Mouse (Mus musculus): Measurements from ENCODE around the gene Macrod2.
A peak's percentile ranks its signal among the peaks of the same experiment; 100 is the strongest.
"Not testable (repeated sequence)": the region's sequence is repeated elsewhere in the genome, so short reads cannot be mapped to it uniquely, and the experiment has no call there.

Macrod2 gene

DNA sequence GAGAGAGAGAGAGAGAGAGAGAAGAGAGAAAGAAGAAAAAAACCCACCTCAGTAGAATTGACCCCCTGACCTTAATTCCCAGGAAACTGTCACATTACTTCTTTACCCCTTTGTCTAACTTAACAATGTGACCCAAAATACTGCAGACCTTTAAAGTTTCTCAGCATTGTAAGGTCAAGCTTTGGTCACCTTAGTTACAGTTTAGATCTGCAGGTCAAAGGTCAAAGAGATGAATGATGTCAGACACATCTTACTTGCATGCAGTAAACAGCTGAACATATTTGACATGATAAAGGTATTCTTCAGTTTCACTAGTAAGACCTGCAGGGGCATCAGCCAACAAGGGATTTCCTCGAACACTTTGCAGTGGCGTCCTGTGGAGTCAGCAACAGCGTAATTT is 309.0 kb downstream of the Macrod2 start:
- no peak for DNase-seq (ENCODE audit: low spot score)

DNA sequence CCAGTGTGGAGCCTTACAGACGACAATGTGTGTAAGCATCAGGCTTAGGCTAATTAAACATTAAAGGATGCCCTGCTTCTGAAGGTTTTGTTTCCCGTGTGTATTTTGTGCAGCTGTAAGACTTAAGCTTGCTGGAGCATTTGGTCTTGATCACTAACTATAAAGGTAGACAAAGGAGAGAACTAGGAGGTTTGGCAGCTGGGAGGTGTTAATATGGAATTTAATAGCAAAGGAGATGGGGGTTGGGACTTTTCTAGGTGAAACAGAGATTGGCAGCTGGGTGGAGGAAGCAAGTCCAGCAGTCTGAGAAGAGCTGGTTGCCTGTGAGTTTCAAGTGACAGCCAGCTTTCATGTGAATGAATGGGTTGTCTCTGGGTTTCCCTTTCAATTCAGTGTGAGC is 310.2 kb downstream of the Macrod2 start:
- no peak for DNase-seq (ENCODE audit: low spot score)

DNA sequence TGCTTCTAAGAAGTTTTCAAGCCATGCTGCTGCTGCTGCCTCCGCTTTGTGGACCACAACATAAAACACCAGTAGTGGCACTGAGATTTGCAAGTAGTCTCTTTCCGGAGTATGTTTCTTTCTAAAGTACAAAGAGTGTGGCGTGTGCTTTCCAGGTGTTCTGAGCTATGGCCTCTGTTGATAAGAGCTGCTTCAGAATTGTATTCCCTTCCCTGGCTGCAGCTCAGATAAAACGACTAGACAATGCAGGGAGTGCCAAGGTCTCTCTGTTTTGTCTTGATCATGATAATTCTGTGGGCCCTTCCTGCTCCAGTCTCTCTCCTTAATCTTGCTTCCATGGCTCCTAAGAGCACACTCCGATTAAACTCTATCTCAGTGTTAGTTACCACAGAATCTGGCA is 312.4 kb downstream of the Macrod2 start:
- DNase-seq (ENCODE audit: low spot score) = no peak

DNA sequence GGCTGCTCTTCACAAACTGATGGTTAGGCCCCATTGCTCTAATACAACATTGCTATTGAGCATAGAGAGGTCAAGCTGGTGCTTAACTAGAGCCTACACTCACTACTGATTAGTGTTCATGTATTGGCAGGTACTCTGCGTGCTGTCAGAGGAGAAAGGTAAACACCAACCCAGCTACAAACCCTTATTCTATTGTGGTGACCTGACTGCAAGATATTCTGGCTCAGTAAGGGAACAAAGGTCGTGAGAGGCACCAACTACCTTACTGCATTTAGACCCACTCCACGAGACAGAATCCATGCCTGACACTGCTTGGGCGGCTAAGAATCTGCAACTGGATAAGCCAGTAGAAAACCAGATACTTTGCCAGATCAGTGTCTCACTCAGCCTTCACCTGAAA is 320.7 kb downstream of the Macrod2 start:
- DNase-seq (ENCODE audit: low spot score) = no peak

DNA sequence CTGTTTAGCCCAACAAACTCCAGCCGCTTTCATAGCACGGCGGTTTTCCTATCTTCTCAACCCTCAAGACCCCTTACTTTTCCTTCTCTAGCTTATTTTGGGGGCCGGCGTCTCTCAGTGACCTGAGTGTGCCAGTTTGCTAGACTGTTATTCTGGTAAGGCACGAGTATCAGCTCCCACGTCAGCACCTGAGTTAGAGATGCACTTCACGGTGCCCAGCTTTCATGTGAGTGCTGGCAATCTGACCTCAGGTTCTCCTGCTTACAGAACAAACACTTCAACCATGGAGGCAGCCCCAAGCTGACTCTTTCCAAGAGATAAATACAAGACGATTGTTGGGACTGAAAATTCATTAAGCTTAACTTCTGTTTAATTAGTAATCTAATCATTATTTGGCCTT is 322.3 kb downstream of the Macrod2 start:
- no peak for DNase-seq (ENCODE audit: low spot score)

DNA sequence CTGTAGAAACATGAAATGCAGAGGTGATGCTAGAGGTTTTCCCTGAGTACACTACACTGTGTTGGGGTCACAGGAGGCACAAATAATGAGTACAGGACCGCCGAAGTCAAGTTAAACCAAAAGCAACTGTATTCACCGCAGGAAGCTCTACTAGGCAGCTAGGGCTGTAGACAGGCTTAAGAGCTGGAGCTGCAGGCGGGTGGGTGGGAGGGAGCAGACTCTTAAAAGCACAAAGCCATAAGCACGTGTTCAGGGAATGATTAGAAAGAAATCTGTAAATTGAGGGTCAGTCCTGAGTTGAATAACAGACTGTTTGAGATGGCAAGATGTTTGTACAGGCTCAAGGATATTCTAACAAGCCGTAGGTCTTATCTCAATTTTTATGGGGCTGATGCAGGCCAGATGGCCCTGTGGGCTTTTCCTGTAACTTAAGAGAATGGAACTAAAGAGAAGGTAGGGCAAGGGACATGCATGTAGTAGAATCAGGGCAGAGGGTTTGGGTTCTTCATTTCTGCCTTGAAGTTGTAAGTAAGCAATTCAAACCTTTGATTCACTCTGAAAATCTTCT is 337.6 kb downstream of the Macrod2 start:
- no peak for DNase-seq (ENCODE audit: low spot score)

DNA sequence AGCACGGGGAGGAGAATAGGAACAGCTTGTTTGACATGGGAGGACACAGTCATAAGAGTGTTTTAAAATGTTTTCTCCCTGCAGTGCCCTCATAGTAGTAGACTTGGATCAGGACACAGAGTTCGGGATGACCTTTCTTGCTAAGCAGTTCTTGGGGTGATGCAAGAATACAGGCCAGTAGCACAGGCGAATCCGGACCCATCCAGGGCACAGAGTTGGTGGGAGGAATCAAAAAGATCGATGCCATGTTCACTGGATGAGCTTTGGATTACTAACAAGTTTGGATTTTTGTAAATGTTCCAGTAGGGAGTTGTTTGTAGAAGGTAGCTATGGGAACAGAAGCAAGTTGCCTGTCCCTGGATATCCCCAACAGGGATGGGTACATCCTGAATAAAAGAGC is 345.4 kb downstream of the Macrod2 start:
- DNase-seq (ENCODE audit: low spot score) = no peak

DNA sequence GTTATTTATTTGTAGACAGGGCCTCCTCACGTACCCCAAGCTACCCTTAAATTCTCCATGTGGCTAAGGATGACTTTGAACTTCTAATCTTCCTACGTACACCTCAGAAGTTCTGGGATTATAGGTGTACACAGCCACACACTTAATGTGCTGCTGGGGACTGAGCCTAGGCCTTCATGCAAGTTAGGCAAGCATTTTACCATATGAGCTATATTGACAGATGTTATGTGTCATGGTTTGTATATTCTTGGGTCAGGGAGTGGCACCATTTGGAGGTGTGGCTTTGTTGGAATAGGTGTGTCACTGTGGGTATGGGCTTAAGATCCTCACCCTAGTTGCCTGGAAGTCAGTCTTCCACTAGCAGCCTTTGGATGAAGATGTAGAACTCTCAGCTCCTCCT is 347.8 kb downstream of the Macrod2 start:
- not testable (repeated sequence) for DNase-seq (ENCODE audit: low spot score)

DNA sequence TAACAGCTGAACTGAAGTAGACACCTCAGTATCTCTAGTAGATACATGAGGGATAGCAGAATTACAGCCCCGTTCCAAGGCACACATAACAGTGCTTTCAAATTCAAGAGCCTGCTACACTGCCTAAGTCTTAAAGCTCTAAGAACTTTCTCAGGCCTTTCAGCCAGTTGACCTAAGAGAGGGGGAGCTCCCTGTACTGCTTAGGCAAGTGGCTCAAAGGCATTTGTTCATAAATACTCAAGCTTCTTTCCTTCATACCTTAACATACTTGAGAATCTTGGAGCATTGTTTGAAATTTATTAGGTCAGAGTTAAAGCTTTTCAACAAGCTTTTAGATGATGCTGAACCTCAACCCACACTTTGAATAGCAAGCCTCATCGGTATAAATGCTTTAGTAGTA is 363.8 kb downstream of the Macrod2 start:
- DNase-seq (ENCODE audit: low spot score) = no peak

DNA sequence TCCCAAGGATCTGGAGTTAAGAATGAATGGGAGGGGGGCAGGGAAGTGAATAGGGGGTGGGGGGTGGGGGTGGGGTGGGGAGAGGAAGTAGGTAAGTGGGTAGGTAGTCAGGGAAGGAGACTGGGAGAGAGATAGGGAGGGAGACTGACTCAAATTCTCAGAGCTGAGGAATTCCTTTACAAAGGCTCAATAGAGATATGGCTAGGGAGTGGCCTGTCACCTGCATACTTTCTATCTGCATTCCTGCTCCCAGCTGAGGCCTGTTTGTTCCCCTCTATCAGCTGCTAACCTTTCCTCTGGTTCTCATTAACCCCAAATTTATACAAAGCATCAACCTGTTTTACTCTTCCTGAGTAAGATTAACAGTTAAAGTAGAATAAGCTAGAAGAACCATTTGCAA is 364.6 kb downstream of the Macrod2 start:
- DNase-seq (ENCODE audit: low spot score) = peak; percentile 24

DNA sequence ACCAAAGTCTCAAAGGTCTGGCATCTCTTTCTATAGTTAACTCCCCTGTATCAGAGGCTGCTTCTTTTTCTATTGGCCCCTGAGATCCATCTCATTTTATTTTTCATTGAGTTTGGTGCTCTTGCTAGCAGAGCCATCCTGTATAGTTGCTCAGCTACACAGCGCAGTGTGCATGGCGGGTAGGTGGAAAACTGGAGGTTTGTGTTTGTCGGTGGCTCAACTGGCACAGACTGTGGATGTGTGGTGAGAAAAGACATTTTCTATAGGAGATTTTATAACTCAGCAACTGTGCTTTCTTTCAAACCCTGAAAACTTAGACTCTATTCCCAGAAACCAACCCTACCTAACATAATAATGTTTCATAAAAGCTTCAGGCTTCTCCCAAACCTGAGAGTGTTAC is 365.0 kb downstream of the Macrod2 start:
- DNase-seq (ENCODE audit: low spot score) = no peak

DNA sequence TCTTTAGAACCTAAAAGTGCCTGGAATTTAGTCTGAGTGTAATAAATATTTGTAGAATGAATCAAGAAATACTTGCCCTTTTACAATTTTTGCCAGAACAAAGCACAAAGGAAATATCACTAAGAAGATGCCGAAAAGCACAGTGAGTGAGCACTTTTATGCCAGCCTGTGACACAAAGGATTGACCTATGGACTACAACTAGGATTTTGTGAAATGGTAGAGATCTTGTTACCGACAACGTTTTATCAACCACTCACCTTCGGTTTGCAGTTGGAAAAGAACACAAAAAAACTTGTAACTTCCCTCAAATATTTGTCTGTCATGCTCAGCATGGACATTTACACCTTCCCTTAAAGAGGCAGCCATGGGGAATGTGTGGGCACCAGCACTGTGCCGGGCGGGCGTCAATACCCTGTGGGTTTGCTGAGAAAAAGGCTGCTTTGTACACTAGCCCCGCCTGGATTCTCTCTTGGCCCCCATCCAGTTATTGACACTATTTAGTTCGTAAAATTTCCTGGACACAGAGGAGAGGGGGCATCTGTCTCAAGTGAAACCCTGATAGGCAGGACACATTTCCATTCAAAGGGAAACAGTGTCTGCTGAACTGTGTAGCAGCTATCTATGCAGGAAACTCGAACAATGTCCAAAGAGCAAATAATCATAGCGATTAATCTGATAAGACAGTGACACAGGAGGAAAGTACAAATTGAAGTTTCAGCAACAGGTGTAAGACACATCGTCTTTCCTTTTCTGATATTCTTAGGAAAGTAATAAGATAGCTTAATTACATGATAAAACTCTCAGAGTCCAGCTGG is 368.2 kb downstream of the Macrod2 start:
- no peak for DNase-seq (ENCODE audit: low spot score)

DNA sequence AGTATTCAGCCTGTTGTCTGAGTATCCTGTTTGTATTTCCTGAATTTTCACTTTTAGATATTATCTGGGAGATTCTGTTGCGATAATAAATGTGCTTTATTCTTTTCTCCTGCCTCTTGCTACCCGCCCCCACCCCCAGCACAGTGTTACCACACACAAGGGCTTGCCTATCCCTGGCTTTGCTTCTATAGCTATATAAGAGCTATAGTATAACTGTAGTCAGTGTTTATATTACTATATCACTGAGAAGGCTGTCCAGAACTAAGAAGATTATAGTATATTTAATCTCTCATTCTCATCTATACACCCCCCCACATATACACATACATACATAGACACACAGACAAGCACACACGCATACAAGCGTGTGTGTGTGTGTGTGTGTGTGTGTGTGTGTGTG is 374.4 kb downstream of the Macrod2 start:
- no peak for DNase-seq (ENCODE audit: low spot score)

DNA sequence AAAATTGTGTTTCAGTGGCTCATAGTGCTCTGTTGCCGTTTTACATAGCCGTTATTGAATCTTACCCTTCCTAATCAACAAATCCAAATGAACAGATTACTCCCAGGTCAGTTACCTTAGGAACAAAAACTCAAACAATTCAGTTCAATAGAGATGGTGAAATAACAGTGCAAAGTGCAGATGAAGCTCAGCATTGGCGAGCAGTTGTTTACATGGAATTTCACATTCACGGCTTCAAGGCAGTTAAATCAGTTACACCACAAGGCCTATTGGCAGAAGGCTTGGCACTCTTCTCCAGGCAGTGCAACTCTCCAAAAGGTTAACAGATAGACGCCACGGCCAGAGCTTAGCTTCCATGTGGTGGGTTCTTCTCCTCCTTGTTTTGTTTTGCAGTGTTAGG is 377.7 kb downstream of the Macrod2 start:
- no peak for DNase-seq (ENCODE audit: low spot score)

DNA sequence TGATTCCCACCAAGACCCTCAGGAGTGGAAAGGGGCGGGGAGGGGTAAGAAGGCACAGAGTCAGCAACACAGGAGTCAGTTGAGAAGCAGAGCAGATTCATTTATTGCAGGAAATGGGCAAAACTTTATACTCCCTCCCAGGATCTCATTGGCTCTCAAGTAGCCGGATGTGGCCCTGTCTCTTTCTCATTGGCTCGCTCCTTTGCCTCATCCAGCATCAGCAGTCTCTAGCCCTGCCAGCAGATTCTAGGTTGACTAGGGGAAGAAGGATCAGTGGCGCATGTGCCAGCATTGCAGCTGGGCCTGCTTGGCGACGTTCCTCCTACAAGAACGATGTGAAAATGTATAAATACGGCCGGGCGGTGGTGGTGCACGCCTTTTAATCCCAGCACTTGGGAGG is 378.3 kb downstream of the Macrod2 start:
- DNase-seq (ENCODE audit: low spot score) = no peak

DNA sequence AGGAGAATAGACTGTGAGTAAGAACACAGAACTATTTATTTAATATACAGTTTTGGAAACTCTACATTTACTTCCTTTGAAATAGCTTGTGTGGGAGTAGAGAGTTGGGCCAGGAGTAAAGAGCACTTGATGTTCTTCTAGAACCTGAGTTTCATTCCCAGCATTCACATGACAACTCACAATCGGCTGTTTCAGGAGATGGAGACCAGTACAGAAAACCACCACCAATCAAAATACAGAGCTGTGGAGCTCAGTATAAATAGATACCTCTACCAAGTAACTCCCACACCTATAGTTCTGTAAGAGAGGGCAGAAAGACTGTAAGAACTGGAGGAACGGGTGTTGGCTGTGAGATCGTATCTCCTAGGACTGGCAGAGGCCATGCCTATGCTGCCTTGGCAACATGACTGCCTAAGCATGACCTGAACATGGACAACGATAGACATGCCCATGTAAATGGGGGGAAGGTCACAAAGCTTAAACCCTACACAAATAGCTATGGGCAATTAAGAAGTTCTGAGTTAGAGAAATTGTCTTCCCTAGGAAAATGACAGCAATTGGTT is 379.8 kb downstream of the Macrod2 start:
- peak; percentile 39 for DNase-seq (ENCODE audit: low spot score)

DNA sequence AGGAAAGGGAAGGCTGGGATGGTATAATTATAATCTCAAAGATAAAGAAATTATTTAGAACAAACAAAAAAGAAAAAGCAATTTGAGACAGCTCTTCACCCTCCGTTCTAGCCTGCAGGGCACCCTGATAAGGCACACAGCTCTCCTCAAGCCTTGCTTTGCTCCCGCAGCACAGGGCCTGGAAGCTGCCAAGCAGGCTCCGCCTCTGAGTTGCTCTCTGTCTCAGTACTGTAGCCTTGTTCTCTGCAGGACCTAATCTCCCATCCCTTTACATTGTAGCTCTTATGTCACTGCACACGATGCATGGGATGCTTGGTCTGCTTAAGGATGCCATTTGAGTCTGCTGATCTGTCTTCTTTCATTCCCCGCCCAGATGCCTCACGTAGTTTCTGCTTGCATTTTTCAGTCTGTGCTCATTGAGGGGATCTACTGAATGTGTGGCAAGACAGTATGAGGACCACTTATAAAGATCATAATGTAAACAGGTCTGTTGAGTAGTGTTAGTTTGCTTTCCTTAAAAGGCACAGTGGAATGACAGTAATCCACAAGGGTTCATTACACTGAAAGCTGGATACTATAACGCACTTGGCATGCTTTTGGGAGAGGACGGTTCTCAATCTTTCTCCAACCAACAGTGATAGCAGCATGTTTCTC is 380.5 kb downstream of the Macrod2 start:
- DNase-seq (ENCODE audit: low spot score) = peak; percentile 14

DNA sequence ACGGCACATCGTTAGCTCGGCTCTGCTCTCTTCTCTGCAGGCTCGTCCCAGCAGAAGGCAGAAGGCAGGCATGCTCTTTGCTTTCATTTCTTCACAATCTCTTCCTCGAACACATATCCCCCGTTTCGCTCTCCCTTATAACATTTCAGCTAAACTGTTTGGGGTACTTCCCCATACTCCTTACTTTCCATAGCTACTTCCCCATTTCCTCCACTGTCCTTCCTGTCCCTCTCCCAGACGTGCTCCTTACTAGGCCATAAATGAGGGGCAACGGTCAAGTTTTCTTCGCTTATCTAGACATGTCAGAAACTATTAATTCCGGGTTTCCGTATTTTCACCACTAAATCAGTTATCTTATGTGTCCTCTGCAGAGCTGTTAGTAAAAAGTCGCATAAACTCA is 383.1 kb downstream of the Macrod2 start:
- DNase-seq (ENCODE audit: low spot score) = no peak

DNA sequence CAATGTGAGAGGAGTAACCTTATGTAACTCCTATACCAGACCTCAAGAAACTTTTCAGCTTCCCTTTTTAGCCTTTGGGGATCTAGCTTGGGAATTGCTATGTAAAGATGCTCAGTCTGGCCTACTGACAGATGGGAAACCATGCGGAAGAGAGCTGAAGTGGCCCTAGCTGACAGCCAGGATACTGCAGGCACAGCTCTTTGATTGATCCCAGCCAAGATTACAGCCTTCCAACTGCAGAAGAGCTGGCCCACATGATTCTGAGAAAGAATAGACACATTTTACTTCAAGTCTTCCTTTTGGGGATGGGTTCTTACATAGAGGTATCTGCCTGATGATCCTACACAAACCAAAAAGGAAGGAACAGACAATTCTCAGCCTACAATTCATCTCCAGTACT is 387.9 kb downstream of the Macrod2 start:
- no peak for DNase-seq (ENCODE audit: low spot score)

DNA sequence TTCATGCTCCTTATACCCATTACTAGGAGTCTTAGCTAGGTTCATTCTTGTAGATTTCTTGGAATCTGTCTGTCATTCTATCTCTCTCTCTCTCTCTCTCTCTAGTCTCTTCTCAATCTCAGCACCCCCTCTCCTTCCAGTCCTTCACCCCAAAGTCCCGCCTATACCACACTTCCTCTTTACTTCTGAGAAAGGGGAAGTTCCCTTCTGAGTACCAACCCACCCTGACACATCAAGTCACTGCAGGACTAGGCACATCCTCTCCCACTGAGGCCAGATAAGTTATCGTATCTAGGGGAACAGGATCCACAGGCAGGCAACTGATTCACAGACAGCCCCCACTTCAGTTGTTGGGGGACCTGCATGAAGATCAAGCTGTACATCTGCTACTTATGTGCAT is 389.5 kb downstream of the Macrod2 start:
- DNase-seq (ENCODE audit: low spot score) = no peak

DNA sequence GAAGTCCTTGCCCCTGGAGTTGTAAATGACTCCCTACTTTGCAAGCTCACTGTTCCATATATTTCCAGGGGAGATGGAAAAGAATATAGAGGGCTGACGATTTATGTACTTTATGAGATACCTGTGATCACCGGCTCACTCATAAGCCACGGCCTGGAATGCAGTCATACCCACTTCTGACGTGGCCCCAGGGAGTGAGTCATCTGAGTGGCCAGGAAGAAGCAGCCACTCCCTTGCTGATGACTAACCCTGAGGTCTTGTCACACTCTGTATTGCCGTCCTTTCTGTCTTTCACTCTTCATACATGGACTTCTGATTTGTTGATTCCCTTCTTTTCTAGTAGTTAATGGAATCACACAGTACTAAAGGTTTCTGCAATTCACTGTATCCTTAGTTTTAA is 395.3 kb downstream of the Macrod2 start:
- peak; percentile 81 for DNase-seq (ENCODE audit: low spot score)

DNA sequence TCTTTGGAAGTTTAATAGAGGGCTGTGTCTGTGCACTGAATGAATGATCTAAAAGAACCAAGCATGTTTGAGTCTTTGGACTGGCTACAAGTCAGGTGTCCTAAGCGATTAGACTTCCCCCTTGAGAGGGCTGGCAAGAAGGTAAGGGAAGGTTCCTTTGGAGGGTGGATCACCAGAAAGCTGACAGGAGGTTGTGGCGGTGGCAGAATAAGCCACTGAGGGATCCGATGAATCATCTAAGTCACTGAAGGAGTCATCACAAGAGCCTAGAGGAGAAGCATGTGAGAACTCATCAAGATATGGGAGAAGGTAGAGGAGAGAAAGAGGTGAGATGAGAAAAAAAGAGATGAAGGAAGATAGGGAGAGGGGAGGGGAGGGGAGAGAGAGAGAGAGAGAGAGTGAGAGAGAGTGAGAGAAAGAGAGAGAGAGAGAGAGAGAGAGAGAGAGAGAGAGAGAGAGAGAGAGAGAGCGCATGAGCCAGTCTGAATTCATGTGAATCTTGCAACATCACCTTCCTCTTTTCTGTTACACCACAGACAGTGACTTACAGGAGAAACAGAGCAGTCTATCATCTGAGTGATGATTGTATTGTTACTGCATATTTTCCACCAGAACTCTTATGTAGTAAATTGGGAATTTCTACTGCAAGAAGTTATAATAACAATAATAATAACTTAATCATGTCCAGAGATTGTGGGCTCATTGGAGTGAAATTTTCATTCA is 398.9 kb downstream of the Macrod2 start:
- DNase-seq (ENCODE audit: low spot score) = no peak

DNA sequence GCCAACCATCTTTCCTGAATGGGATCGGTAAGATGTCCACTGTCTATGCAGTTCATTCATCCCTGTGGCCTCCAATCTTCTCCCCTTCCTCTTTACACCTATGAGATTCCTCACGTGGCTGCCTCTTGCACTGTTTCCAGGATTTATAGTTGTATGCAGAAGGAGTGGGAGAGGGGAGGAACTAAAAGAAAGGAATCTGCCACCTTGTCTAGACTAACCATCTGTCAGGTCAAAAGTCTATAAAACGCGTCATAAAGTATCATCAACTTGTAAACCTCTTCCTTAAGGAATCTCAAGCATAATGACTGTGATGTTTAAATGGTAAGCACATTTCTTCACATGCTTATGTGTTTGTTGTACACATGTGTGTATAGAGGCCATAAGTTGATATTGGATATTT is 416.6 kb downstream of the Macrod2 start:
- no peak for DNase-seq (ENCODE audit: low spot score)

All from urinary bladder, postnatal 14 days (tissue).